Mouse (Mus musculus) kidney, embryonic 14.5 days (tissue): ENCODE measurements around the gene Layn. TPM values are rescaled to one million over a fixed set of nuclear protein-coding genes. Genes with fewer than 3 reads are reported as not detected.

Source experiments
- ATAC-seq: fragments of 200-750 bp; cut with Nextera tagmentation; 2 replicates; pipeline ENCODE4 v1.8.0; 2017; ENCODE audit warnings: moderate number of reproducible peaks, mild to moderate bottlenecking, moderate TSS enrichment, moderate library complexity; ENCODE audit not compliant: low FRiP score, low TSS enrichment
- H3K27ac ChIP-seq: fragments of 300-500 bp; sonication (generic); 2 replicates; pipeline ENCODE4 v1.5.1; 2014; ENCODE audit warnings: low read depth, mild to moderate bottlenecking, low read length, moderate library complexity, mixed read lengths
- H3K27me3 ChIP-seq: fragments of 300-500 bp; sonication (generic); 2 replicates; pipeline ENCODE4 v1.6.1; 2014; ENCODE audit warnings: mild to moderate bottlenecking, low read length; ENCODE audit not compliant: control insufficient read depth, insufficient read depth
- H3K36me3 ChIP-seq: fragments of 300-500 bp; sonication (generic); 2 replicates; pipeline ENCODE4 v1.6.1; 2014; ENCODE audit warnings: low read length, mixed read lengths; ENCODE audit not compliant: control insufficient read depth, insufficient read depth
- H3K4me1 ChIP-seq: fragments of 300-500 bp; sonication (generic); 2 replicates; pipeline ENCODE4 v1.6.1; 2014; ENCODE audit warnings: low read length, mixed read lengths; ENCODE audit not compliant: control insufficient read depth, insufficient read depth
- H3K4me2 ChIP-seq: fragments of 300-500 bp; sonication (generic); replicated peaks from 2 replicates; pipeline ENCODE4 v1.6.1; 2014; ENCODE audit warnings: low read depth, mild to moderate bottlenecking, low read length
- H3K4me3 ChIP-seq: fragments of 300-500 bp; sonication (generic); 2 replicates; pipeline ENCODE4 v1.5.1; 2014; ENCODE audit warnings: mild to moderate bottlenecking, low read length
- H3K9ac ChIP-seq: fragments of 300-500 bp; sonication (generic); 2 replicates; pipeline ENCODE4 v1.6.1; 2014; ENCODE audit warnings: low read depth, mild to moderate bottlenecking, low read length, moderate library complexity
- H3K9me3 ChIP-seq: fragments of 300-500 bp; sonication (generic); 2 replicates; pipeline ENCODE4 v1.6.1; 2016; ENCODE audit warnings: low read length; ENCODE audit not compliant: control insufficient read depth
- WGBS: fragments of 180-500 bp; shearing (Covaris S2); extraction: QIAGEN DNeasy Blood & Tissue Kit; methylation state at CpG from one replicate; pipeline ENCODE4 v1.1.7; 2014; 5-methylcytosine and 5-hydroxymethylcytosine counted together
- polyA plus RNA-seq: library from polyadenylated mRNA; unstranded; fragments of >200 nt; fragmentation: Nextera tagmentation; extraction: Ambion mirVana; gene quantifications from 2 replicates; pipeline ENCODE4 v1.2.1, GENCODE M21; 2014

Layn gene
- polyA plus RNA-seq, 1 experiment from 2014 or later: 7.6 TPM

DNA sequence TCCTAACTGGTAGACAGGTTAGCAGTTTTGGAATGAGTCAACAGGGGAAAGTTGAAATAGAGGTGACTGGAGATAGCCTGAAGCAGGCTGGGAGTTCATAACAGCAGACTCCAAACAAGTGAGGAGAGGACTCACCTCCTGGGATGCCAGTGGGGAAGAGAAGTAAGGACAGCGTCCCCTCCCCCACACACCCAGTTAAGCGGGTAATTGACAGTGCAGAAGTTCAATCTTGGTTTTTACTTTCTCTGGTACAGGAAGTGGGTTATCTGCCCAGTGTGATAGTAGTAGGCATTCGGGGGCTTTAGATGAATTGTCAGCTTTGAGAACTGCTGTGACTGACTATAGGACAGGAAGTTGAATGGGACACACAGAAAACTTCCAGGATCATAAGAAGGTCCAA, 56.5 kb downstream of the Layn start:
- Histone ChIP-seq H3K4me3 (no peak overlapping the region), H3K36me3 (no peaks in the 10 kb centered on the region), H3K9me3 (no peaks in the 10 kb centered on the region), H3K27ac (no peak overlapping the region), H3K27me3 (no peaks in the 10 kb centered on the region), H3K4me1 (no peaks in the 10 kb centered on the region), H3K9ac (no peak overlapping the region), H3K4me2 (no peak overlapping the region)
- 73% methylated on average over 3 of the region's 3 CpGs for WGBS
- no peak for ATAC-seq

DNA sequence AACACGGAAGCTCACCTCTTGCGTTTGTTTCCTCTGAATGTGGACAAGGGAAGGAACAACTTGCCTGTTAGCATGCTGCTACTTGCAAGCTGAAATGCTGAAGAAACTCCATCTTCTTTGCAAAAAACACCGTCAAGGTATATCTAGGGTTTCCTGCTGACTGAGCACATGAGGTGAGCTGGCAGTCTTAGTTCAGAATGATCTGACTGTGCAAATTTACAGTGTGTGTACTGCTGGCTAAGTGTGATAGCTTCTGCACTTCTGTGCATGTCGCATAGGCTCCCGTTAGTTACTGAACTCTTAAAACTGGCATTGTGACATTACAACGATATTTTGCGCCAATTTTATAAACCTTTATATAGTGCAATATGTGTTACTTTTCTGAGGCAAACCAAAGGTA, 57.2 kb downstream of the Layn start:
- 77% methylated on average over 7 of the region's 7 CpGs for WGBS
- ATAC-seq: no peak

DNA sequence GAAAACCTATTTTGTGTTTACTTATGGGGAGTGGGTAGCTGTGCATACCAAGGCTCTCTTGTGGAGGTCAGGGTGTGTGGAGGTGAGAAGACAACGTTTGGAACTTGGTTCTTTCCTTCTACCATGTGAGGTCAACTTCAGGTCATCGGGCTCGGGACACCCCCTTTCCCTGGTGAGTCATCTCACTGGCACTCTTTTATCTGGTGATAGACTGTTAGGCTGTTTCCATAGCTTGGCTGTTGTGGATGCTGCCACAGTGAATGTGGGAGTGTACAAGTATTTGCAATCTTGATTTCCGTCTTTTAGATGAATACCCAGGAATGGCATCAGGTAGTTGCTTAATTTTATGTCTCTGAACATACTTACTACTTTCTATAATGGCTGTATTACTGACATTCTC, 61.2 kb downstream of the Layn start:
- H3K27me3 ChIP-seq: no peaks in the 10 kb centered on the region
- no peak overlapping the region for H3K27ac ChIP-seq
- no peaks in the 10 kb centered on the region for H3K4me1 ChIP-seq
- ATAC-seq: no peak
- H3K9ac ChIP-seq: no peak overlapping the region
- H3K4me2 ChIP-seq: no peak overlapping the region
- WGBS: 38% methylated on average over 4 of the region's 4 CpGs
- H3K9me3 ChIP-seq: no peaks in the 10 kb centered on the region
- H3K4me3 ChIP-seq: no peak overlapping the region
- no peaks in the 10 kb centered on the region for H3K36me3 ChIP-seq

More for the DNA sequence above, 57.2 kb downstream of the Layn start:
- H3K4me2 ChIP-seq: no peak overlapping the region
- H3K9ac ChIP-seq: no peak overlapping the region
- H3K9me3 ChIP-seq: no peaks in the 10 kb centered on the region
- H3K36me3 ChIP-seq: no peaks in the 10 kb centered on the region
- H3K27ac ChIP-seq: no peak overlapping the region
- H3K4me1 ChIP-seq: no peaks in the 10 kb centered on the region
- no peak overlapping the region for H3K4me3 ChIP-seq
- no peaks in the 10 kb centered on the region for H3K27me3 ChIP-seq

DNA sequence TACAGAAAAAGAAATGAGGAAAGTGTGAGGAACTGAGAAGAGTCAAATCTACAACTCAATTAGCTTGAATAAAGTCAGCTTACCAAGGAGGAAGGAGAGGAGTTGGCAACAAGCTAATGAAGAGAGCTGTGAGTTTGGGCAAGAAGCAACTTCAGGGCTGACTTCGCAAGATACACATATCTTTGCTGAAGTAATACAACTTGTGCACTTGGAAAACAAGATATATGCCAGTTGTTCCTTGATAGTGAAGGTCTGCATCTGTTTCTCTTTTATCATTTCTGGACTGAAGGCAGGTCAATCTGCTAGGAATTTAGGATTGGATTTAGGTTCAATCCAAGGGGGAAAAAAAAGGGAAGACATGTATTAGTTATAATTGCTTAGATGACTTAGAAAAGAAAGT, 63.2 kb downstream of the Layn start:
- H3K4me2 ChIP-seq: no peak overlapping the region
- WGBS: 91% methylated on average over 1 of the region's 1 CpGs
- H3K4me3 ChIP-seq: no peak overlapping the region
- no peaks in the 10 kb centered on the region for H3K9me3 ChIP-seq
- ATAC-seq: no peak
- H3K36me3 ChIP-seq: no peaks in the 10 kb centered on the region
- no peak overlapping the region for H3K27ac ChIP-seq
- no peak overlapping the region for H3K9ac ChIP-seq
- H3K27me3 ChIP-seq: 0 out of 2 replicates have a peak, but pooled peaks cover 4% of the 10 kb centered on the region
- no peaks in the 10 kb centered on the region for H3K4me1 ChIP-seq

DNA sequence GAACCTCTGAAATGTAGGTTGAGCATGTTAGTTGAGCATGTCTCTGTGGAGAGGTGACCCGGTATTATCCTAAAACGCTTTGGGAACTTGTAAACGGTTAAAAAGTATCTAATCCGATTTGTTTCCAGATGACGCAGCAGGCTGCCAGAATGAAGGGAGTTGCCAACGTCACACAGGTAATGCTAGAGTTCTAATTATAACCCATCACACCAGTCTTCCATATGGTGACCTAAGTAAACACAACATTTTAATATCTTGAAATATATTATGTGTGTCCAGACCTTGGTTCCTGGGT, 67.3 kb downstream of the Layn start:
- H3K9ac ChIP-seq: 0 out of 2 replicates have a peak overlapping the region, but pooled peaks have one; percentile 0
- no peaks in the 10 kb centered on the region for H3K9me3 ChIP-seq
- H3K36me3 ChIP-seq: no peaks in the 10 kb centered on the region
- peak overlapping the region; percentile 27 for H3K4me3 ChIP-seq
- peaks cover 9% of the 10 kb centered on the region for H3K4me1 ChIP-seq
- no peak for ATAC-seq
- WGBS: 3% methylated on average over 6 of the region's 6 CpGs
- 0 out of 2 replicates have a peak, but pooled peaks cover 4% of the 10 kb centered on the region for H3K27me3 ChIP-seq
- no peak overlapping the region for H3K27ac ChIP-seq
- peak overlapping the region; percentile 35 for H3K4me2 ChIP-seq

DNA sequence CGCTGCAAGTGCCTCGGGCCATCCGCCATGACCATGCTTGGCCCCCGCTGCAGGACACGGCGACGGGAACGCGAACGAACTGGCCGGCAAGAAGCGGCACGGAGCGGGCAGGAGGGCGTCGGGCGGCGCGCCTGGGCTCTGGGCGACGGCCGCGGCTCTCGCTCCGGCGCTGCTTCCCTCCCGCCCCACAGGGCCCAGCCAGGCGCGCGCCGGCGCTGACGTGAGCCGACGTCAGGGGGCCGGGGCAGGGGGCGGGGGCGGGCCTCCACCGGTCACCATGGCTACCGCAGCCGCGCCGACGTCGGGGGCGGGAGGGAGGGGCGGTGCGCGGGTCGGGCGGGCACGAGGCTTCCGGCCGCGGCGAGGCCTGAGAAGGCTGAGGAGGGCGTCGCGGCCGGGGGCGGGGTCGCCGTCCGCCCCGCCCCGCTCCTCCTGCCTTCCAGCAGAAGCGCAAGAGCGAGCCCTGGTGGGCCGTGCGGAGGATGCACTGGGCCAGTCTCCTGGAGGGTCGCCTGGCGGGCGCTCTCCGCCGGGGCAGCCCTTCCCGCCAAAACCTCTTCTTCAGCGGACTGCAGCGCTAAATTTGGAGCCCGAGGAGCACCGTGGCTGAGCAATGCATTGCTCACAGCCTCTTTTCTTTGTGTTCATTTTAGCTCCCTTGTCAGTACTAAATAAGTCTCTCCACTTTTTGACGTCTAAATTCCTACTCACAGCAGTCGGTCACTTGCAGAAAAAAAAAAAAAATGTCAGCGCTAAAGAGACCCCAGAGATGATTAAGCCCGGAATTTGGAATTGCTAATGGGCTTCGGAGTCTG, 67.8 kb downstream of the Layn start, which contains the start of gene Sik2:
TSS of gene Sik2 (minus strand) at position 233 of the 815 bp plus-strand sequence.
- Histone ChIP-seq H3K27me3 (0 out of 2 replicates have a peak, but pooled peaks cover 4% of the 10 kb centered on the region), H3K27ac (peak within 1 kb of the TSS; percentile 77), H3K4me2 (peak within 1 kb of the TSS; percentile 83), H3K36me3 (no peaks in the 10 kb centered on the region), H3K9ac (peak within 1 kb of the TSS; percentile 87), H3K4me3 (peak within 1 kb of the TSS; percentile 89), H3K9me3 (no peaks in the 10 kb centered on the region), H3K4me1 (peaks cover 9% of the 10 kb centered on the region)
- ATAC-seq: peak; percentile 98
- under 1% methylated on average over 45 of the region's 85 CpGs for WGBS

DNA sequence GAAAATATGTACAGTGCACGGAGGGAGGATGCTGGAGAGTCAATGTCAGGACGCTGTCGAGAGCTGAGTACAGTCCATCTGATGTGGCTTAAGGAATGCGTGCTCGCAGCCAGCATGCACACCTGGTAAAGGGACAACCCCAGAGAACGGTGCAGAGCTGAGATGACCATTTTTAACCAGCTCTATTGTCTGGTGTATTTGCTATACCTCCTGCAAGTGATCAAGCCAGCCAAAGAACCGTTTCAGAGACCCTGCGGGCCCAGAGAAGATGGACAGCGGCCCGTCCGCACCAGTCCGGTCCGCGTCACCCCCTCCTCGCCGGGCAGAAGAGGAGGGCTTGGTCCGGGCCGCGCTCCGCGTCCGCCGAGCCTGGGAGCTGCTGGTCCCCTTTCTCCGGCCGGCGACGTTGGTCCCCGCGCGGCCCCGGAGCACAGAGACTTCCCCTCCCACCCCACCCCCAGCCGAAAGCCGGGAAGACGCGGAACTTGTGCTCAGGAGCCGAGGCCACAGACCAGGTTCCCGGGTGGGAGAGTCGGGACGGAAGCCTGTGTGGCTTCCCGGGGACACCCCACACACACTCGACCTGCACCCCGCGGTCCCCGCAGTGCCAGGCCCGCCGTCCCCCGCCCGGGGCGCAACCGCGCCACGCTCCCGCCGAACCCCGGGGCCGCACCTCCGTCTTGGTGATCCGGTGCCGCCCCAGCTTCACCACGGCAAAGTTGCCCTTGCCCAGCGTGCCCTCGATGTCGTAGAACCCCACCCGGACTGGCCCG, 68.6 kb downstream of the Layn start:
- H3K4me1 ChIP-seq: peaks cover 9% of the 10 kb centered on the region
- no peaks in the 10 kb centered on the region for H3K9me3 ChIP-seq
- H3K9ac ChIP-seq: peak overlapping the region; percentile 87
- peak overlapping the region; percentile 77 for H3K27ac ChIP-seq
- ATAC-seq: peak; percentile 48; the same call in 1 of the 2 replicates
- H3K36me3 ChIP-seq: no peaks in the 10 kb centered on the region
- H3K4me2 ChIP-seq: peak overlapping the region; percentile 83
- 0 out of 2 replicates have a peak, but pooled peaks cover 4% of the 10 kb centered on the region for H3K27me3 ChIP-seq
- peak overlapping the region; percentile 89 for H3K4me3 ChIP-seq
- WGBS: under 1% methylated on average over 54 of the region's 65 CpGs

DNA sequence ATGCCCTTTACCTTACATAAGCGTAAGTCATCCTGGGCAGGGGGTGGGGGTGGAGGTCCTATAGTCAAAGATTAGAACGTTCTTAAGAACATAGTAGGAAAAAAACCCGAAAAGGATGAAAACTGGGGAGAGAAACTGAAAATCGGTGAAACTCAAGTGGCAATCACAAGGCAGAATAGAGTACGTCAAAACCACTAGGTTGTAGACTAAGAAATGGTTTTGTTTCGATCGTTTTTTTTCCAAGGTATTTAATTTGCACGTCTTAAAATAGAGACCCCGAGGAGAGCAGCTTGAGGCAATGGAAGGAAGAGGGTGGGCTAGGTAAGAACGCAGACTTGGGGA, 69.2 kb downstream of the Layn start:
- 0 out of 2 replicates have a peak, but pooled peaks cover 4% of the 10 kb centered on the region for H3K27me3 ChIP-seq
- peaks cover 9% of the 10 kb centered on the region for H3K4me1 ChIP-seq
- no peaks in the 10 kb centered on the region for H3K36me3 ChIP-seq
- peak overlapping the region; percentile 89 for H3K4me3 ChIP-seq
- 10% methylated on average over 10 of the region's 10 CpGs for WGBS
- no peaks in the 10 kb centered on the region for H3K9me3 ChIP-seq
- no peak for ATAC-seq
- peak overlapping the region; percentile 87 for H3K9ac ChIP-seq
- H3K27ac ChIP-seq: no peak overlapping the region
- H3K4me2 ChIP-seq: peak overlapping the region; percentile 83

DNA sequence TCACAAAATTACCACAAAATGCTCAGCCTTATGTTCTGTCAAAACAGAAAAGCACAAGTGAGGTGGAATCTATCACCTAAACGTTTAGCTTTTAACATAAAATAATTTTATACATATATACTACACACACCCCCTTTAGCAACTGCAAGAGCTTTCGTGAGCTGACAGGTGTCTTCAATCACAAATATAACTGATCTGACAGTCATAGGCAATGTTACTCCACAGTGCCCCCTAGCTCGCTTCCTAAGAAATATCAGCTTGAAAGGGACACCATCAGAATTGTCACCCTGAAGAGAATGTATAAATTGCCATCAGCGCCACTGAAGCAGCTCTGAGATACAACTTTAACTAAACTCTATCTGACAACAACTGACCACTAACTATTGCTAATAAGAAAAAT, 70.0 kb downstream of the Layn start:
- H3K4me1 ChIP-seq: peaks cover 9% of the 10 kb centered on the region
- ATAC-seq: no peak
- H3K9ac ChIP-seq: no peak overlapping the region
- H3K4me2 ChIP-seq: no peak overlapping the region
- no peak overlapping the region for H3K27ac ChIP-seq
- no peak overlapping the region for H3K4me3 ChIP-seq
- H3K36me3 ChIP-seq: no peaks in the 10 kb centered on the region
- WGBS: 6% methylated on average over 4 of the region's 4 CpGs
- no peaks in the 10 kb centered on the region for H3K9me3 ChIP-seq
- 0 out of 2 replicates have a peak, but pooled peaks cover 4% of the 10 kb centered on the region for H3K27me3 ChIP-seq
